Mouse (Mus musculus) right cerebral cortex, adult 2 months (tissue): ENCODE results near the gene Nfam1.

Source experiments
- DNase-seq, 2 experiments: peaks; one replicate each; pipeline ENCODE4 v3.0.0; 2021 to 2022; ENCODE audit warnings: low spot score in 2 of 2

Nfam1 gene

DNA sequence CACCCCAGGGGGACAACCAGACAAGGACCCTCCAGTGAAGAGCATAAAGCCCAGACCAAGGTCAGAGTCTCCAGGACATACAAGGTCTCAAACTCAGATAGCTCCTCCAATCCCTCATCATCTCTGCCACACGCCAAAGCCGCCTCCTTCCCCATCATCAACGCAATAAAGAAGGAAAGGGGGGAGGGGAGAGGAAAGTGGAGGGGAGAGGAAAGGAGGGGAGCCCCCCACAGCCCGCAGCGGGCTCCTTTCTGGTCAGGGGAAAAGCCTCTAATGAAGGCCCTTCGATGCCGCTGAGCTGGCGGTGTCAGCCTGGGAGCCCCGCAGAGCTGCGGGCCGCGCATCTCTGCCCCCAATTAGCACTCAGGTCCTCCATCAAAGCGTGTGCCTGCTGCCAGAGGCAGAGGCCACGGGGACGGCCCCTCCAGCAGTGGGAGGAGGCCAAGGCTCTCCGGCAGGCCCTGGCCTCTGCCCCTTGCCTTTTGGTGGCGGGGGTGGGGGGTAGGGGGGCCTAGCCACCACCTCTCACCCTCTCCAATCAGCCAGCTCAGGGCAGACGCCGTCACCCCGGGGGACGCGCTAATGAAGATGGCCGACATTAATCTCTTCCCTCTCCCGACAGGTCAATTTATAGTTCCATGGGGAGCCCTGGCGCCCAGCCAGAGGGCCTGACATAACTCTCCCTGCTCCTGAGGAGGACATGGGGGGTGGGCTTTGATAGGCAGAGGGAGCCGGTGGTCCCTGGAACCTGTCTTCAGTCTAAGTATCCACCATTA, 72.1 kb downstream of the Nfam1 start:
- no peak for DNase-seq

- no peak for DNase-seq
Measured at GRCm38 (mm10) chr15:82959151-82959550, 74.0 kb downstream of the Nfam1 start.

DNA sequence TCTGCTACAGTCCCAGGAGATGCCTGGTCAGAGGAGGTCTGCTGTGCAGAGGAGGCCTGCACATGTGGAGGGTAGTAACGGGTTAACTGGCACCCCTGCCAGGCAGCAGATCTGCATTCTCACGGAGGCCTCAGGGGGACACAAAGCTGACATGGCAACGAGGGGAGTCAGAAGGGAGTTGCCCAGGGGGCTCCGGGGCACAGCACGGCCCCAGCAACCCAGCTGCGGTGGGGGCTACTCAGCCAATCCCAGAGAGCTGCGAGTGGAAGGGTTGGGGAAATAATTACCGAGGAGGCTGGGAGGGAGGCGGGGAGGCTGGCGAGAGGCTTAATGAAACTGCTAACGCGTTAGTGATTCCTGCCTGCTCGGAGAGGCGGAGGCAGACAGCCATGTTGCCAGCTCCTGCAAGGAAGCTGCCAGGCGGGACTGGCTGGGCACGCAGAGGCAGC, 74.8 kb downstream of the Nfam1 start:
- DNase-seq: peak; percentile 70 to 72

DNA sequence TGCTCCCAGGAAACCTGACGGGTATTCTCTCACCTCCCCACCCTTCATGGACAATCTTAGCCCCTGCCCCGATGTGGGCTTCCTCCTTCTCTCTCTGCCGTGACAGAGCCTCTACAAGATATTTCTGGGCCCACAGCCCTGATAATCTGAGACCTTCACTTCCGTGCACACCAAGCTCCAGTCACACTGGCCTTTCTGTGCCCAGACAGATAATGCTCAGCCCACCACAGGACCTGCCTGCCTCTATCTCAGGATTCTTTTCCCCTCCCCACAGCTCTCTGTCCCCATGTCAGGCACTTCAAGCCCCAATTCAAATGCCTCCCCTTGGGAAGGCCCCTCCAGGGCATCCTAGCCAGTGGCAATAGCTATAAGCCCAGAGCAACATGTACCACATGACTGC, 76.4 kb downstream of the Nfam1 start:
- DNase-seq: no peak

- DNase-seq: no peak
Measured at GRCm38 (mm10) chr15:82956310-82956709, 76.8 kb downstream of the Nfam1 start.

DNA sequence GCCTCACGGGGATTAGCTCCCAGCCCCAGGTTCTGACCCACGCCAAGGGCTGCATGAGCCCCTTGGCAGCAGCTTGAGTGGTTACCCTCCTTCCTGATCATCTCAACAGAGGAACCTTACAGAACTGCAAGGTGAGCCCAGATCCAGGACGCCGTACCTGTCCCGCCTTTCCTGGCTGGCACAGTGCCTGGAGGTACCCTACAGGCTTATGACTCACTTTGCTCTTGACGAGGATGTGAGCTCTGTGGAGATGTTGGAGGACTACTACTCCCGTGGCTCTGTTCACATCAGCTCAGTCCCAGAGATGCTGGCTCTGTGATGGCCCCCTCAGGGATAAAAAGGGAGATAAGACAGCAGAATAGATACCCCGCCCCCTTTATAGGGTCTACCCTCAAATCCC, 77.8 kb downstream of the Nfam1 start:
- DNase-seq: no peak

GRCm38 (mm10) chr15:82954034-82954433, 79.1 kb downstream of the Nfam1 start:
- DNase-seq: no peak

DNA sequence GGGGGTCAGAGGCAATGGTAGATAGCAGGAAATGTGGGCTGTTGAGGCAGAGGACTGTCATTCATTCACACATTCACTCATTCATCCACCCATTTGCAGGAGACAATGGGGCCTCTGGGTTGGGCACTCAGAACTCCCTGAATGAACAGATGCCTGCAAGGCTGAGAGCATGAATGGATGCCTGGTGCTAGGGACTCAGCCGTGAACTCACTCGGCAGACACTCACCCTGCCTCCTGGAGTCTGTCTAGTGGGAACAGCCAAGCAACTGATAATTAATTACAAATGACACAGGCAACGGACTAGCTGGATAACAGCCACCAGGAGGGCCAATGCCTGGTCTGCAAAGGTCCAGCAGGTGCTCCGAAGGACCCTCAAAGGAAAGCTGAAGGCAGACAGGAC, 80.0 kb downstream of the Nfam1 start:
- no peak for DNase-seq

- no peak for DNase-seq
Measured at GRCm38 (mm10) chr15:82952292-82952705, 80.8 kb downstream of the Nfam1 start.

GRCm38 (mm10) chr15:82950246-82950645, 82.9 kb downstream of the Nfam1 start:
- no peak for DNase-seq

GRCm38 (mm10) chr15:82947431-82947830, 85.7 kb downstream of the Nfam1 start:
- DNase-seq: no peak

DNA sequence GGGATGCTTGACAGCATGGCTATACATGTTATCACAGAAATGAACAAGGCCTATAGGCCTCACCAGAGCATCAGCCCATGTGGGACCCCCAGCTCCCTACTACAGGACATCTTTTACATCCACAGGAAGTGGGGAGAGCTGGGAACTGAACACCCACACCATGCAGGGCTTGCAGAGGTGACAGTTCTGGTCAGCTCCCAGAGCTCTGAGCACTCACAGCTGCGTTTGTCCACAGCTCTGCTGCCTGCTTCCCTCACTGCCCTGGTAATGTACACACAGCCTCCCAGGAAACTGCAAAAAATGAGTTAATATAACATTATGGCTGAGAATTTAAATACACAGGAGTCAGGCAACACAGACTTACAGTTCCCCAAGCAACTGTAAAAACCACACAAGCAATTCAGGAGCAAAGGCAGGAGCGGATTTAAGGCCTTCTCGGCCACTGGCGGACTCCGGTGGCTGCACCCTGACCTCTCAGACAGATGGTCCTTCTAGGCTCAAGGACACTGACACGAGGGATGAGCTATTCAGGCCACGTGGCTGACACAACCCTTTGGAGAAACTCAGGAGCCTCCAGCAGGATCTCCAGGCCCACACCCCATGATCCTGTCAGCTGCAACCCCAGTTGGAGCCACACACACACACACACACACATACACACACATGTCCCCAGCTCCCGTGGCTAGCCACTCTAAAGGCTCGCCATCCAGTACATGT, 88.5 kb downstream of the Nfam1 start:
- DNase-seq: no peak
